Mouse (Mus musculus): ENCODE results near the gene Jkamp. TPM values are rescaled to one million over a fixed set of nuclear protein-coding genes. Genes with fewer than 3 reads are reported as not detected.

Gene Jkamp
- polyA plus RNA-seq, 1 experiment from 2014 or later = 91.5 TPM

DNA sequence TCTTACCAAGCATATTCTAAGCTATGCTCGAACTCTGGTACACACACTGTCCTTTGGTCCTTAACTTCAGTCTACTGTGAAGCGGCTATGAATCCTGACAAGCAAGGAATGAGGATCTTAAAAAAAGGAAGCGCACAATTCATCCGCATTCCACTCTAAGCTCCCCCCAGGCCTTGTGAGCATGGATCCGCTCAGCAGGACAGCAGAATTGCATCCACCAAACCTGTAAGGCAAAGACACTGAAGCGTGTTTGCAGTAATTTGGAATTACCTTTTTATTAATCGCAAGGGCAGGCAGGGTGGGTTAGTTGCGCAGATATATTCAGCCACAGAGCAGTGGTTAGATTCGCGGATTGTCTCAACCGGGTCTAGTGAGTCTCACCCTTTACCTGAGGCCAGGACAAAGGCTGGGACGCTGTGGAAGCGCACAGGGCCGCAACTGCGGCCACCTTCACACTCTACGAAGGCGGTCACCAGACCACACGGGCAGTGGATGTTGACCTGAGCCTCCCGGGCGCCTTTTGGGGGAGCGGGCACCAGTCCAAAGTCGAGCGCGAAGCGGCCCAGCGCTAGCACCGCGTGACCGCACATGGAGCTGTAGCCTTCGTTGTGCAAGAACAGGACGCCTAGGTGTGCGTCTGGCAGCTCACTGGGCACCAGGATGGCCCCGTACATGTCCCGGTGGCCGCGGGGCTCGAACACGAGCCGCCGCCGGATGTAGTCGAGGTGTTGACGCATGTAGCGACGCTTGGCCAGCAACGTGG is 947 bp upstream of the Jkamp start:
- H3K9ac ChIP-seq (replicated peaks; ENCODE audit: low read length) = peak overlapping the region; percentile 81
- no peaks in the 10 kb centered on the region for H3K27me3 ChIP-seq (ENCODE audit: insufficient read depth, low read length)
- H3K36me3 ChIP-seq (ENCODE audit: insufficient read depth, low read length) = no peaks in the 10 kb centered on the region
- WGBS = 4% methylated on average over 45 of the region's 46 CpGs
- no peaks in the 10 kb centered on the region for H3K9me3 ChIP-seq (ENCODE audit: low read length)
- ATAC-seq (ENCODE audit: low FRiP score, low TSS enrichment) = peak; percentile 10
- peak overlapping the region; percentile 91 for H3K27ac ChIP-seq (ENCODE audit: low read length)
- H3K4me1 ChIP-seq (ENCODE audit: insufficient read depth, low read length) = peaks cover 34% of the 10 kb centered on the region
- peak overlapping the region; percentile 83 for H3K4me3 ChIP-seq (ENCODE audit: low read length)
- peak overlapping the region; percentile 86 for H3K4me2 ChIP-seq (replicated peaks; ENCODE audit: low read depth, low read length)

DNA sequence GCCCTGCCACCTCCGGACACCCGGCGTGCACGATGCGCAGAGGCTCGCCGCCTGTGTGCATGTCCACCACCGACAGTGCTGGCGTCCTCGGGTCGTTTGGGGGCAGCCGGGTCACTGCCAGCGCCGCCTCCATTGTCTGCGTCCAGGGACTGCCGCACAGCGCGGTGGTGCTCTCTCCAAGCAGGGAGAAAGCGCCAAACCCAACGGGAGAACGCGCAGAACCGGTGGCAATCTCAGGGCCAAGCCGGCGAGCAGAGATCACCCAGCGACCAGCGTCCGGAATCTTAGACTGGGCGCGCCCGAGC is 413 bp upstream of the Jkamp start:
- WGBS = 0% methylated on average over 31 of the region's 31 CpGs
- Histone ChIP-seq H3K4me3 (ENCODE audit: low read length) (peak overlapping the region; percentile 83), H3K4me2 (replicated peaks; ENCODE audit: low read depth, low read length) (peak overlapping the region; percentile 86), H3K4me1 (ENCODE audit: insufficient read depth, low read length) (peaks cover 34% of the 10 kb centered on the region), H3K27ac (ENCODE audit: low read length) (peak overlapping the region; percentile 91), H3K27me3 (ENCODE audit: insufficient read depth, low read length) (no peaks in the 10 kb centered on the region), H3K9ac (replicated peaks; ENCODE audit: low read length) (peak overlapping the region; percentile 81), H3K9me3 (ENCODE audit: low read length) (no peaks in the 10 kb centered on the region), H3K36me3 (ENCODE audit: insufficient read depth, low read length) (no peaks in the 10 kb centered on the region; the same call in 1 of the 2 replicates)
- ATAC-seq (ENCODE audit: low FRiP score, low TSS enrichment) = peak; percentile 50

DNA sequence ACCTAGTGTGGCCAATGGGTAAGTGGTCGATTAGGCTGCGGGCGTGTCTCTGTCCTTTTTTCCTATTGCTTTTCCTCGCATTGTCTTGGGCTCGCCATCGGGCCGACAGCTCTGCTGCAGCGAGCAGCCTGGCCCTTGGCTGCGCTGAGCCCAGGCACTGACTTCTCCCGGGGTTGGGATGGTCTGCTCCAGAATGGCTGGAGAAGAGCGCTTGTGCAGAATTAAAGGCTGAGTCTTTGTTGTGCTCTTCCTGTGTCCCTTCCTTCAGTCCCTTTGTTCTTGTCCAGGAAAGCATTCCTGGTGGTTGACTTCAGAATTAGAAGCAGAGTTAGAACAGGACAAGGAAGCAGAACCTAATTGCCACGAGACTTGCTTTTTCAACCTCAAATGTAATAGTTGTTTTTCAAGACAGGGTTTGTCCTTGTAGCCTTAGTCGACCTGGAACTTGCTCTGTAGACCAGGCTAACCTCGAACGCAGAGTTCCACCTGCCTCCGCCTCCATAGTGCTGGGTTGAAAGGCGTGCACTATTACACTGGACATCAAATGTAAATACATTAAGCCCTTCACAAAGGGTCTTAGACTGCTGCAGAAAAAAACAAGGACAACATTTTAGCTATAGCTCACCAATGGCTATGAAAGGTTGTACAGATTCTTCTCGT is 907 bp downstream of the Jkamp start:
- peaks cover 34% of the 10 kb centered on the region for H3K4me1 ChIP-seq (ENCODE audit: insufficient read depth, low read length)
- H3K9ac ChIP-seq (replicated peaks; ENCODE audit: low read length) = peak overlapping the region; percentile 85
- WGBS = 1% methylated on average over 18 of the region's 18 CpGs
- H3K4me2 ChIP-seq (replicated peaks; ENCODE audit: low read depth, low read length) = peak overlapping the region; percentile 81
- no peaks in the 10 kb centered on the region for H3K27me3 ChIP-seq (ENCODE audit: insufficient read depth, low read length)
- H3K36me3 ChIP-seq (ENCODE audit: insufficient read depth, low read length) = peaks cover 7% of the 10 kb centered on the region
- no peak; the same call in 1 of the 2 replicates for ATAC-seq (ENCODE audit: low FRiP score, low TSS enrichment)
- H3K4me3 ChIP-seq (ENCODE audit: low read length) = peak overlapping the region; percentile 83
- H3K9me3 ChIP-seq (ENCODE audit: low read length) = no peaks in the 10 kb centered on the region
- peak overlapping the region; percentile 96 for H3K27ac ChIP-seq (ENCODE audit: low read length)

DNA sequence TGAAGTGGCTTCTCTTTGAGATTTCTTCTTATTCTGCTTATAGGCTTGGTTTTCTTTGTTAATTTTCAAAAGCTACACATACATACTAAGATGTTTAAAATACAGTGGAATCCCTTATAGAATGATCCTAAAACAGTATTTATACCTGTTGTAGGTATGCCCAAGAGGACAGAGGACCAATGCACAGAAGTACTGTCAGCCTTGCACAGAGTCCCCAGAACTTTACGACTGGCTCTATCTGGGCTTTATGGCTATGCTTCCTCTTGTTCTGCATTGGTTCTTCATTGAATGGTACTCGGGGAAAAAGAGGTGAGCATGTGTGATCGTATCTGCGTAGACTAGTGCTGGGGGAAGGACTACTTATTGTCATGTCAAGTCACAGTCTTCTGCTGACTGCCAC is 4.4 kb downstream of the Jkamp start:
- ATAC-seq (ENCODE audit: low FRiP score, low TSS enrichment) = no peak
- H3K9ac ChIP-seq (replicated peaks; ENCODE audit: low read length) = no peak overlapping the region
- H3K4me3 ChIP-seq (ENCODE audit: low read length) = no peak overlapping the region
- 90% methylated on average over 4 of the region's 4 CpGs for WGBS
- H3K4me2 ChIP-seq (replicated peaks; ENCODE audit: low read depth, low read length) = no peak overlapping the region
- H3K27me3 ChIP-seq (ENCODE audit: insufficient read depth, low read length) = no peaks in the 10 kb centered on the region
- no peaks in the 10 kb centered on the region for H3K9me3 ChIP-seq (ENCODE audit: low read length)
- H3K36me3 ChIP-seq (ENCODE audit: insufficient read depth, low read length) = peaks cover 35% of the 10 kb centered on the region
- peaks cover 14% of the 10 kb centered on the region for H3K4me1 ChIP-seq (ENCODE audit: insufficient read depth, low read length)
- no peak overlapping the region for H3K27ac ChIP-seq (ENCODE audit: low read length)

DNA sequence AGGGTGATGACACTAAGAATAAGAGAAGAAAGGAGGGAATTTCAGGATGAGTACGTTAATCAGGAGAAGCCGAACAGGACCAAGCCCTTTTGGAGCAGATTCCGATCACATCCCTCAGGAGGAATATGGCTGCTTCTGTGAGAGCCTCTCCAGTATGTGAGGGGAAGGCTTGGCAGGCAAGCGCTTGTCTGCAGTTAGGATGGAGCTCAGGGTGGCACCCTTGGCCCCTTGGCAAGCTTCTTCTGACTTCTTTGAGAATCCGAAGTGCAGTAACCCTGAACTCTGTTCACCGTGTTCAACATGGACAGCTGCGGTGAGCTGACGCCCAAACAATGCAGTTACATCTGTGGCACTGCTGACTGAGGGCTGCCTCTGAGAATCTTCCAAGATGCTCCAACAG is 11.6 kb downstream of the Jkamp start:
- no peaks in the 10 kb centered on the region for H3K27me3 ChIP-seq (ENCODE audit: insufficient read depth, low read length)
- no peak overlapping the region for H3K9ac ChIP-seq (replicated peaks; ENCODE audit: low read length)
- no peak overlapping the region for H3K4me3 ChIP-seq (ENCODE audit: low read length)
- WGBS = 96% methylated on average over 8 of the region's 8 CpGs
- no peak overlapping the region for H3K4me2 ChIP-seq (replicated peaks; ENCODE audit: low read depth, low read length)
- H3K4me1 ChIP-seq (ENCODE audit: insufficient read depth, low read length) = no peaks in the 10 kb centered on the region
- no peak overlapping the region for H3K27ac ChIP-seq (ENCODE audit: low read length)
- no peaks in the 10 kb centered on the region for H3K9me3 ChIP-seq (ENCODE audit: low read length)
- ATAC-seq (ENCODE audit: low FRiP score, low TSS enrichment) = no peak
- H3K36me3 ChIP-seq (ENCODE audit: insufficient read depth, low read length) = peaks cover 61% of the 10 kb centered on the region

DNA sequence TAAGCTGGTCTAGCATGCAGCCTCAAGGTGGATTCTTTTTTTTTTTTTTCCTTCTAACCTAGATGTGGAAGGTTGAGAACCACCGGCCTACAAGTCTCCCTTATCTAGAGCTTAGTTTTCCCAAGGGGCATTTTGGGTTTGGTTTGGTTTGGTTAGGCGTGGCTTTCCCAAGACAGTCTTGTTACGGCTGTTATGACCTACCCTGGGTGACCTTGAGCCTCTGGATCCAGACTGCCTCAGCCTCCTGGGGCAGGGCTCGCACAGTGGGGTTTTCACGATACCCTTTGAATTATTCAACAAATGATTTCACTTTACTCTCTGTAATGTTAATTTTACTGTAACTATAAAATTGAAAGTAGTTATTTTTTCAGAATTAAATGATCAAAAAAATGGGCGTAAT is 17.4 kb downstream of the Jkamp start:
- Histone ChIP-seq H3K9ac (replicated peaks; ENCODE audit: low read length) (no peak overlapping the region), H3K27ac (ENCODE audit: low read length) (no peak overlapping the region), H3K9me3 (ENCODE audit: low read length) (no peaks in the 10 kb centered on the region), H3K27me3 (ENCODE audit: insufficient read depth, low read length) (no peaks in the 10 kb centered on the region), H3K4me2 (replicated peaks; ENCODE audit: low read depth, low read length) (no peak overlapping the region), H3K4me3 (ENCODE audit: low read length) (no peak overlapping the region), H3K4me1 (ENCODE audit: insufficient read depth, low read length) (no peaks in the 10 kb centered on the region), H3K36me3 (ENCODE audit: insufficient read depth, low read length) (peaks cover 16% of the 10 kb centered on the region)
- no peak for ATAC-seq (ENCODE audit: low FRiP score, low TSS enrichment)
- 82% methylated on average over 6 of the region's 6 CpGs for WGBS

DNA sequence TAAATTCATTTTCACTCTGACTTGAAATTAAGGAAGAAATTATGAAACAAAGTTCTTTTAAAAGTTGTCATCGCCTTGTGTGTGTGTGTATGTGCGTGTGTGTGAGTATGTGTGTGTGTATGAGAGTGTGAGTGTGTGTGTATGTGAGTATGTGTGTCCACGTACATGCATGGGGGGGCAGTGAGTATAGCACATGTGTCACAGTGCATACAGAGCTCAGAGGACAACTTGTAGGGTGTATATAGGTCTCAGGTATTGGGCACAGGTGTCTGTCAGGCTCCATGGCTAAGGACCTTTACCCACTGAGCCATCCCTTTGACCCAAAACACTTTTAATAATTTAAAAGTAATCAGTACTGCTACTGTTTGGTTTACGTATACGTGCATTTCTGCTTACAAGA is 18.6 kb downstream of the Jkamp start:
- no peak overlapping the region for H3K27ac ChIP-seq (ENCODE audit: low read length)
- WGBS = 83% methylated on average over 5 of the region's 5 CpGs
- no peak for ATAC-seq (ENCODE audit: low FRiP score, low TSS enrichment)
- H3K9me3 ChIP-seq (ENCODE audit: low read length) = no peaks in the 10 kb centered on the region
- H3K36me3 ChIP-seq (ENCODE audit: insufficient read depth, low read length) = peaks cover 12% of the 10 kb centered on the region
- no peak overlapping the region for H3K9ac ChIP-seq (replicated peaks; ENCODE audit: low read length)
- H3K4me1 ChIP-seq (ENCODE audit: insufficient read depth, low read length) = no peaks in the 10 kb centered on the region
- H3K4me3 ChIP-seq (ENCODE audit: low read length) = no peak overlapping the region
- no peaks in the 10 kb centered on the region for H3K27me3 ChIP-seq (ENCODE audit: insufficient read depth, low read length)
- no peak overlapping the region for H3K4me2 ChIP-seq (replicated peaks; ENCODE audit: low read depth, low read length)

DNA sequence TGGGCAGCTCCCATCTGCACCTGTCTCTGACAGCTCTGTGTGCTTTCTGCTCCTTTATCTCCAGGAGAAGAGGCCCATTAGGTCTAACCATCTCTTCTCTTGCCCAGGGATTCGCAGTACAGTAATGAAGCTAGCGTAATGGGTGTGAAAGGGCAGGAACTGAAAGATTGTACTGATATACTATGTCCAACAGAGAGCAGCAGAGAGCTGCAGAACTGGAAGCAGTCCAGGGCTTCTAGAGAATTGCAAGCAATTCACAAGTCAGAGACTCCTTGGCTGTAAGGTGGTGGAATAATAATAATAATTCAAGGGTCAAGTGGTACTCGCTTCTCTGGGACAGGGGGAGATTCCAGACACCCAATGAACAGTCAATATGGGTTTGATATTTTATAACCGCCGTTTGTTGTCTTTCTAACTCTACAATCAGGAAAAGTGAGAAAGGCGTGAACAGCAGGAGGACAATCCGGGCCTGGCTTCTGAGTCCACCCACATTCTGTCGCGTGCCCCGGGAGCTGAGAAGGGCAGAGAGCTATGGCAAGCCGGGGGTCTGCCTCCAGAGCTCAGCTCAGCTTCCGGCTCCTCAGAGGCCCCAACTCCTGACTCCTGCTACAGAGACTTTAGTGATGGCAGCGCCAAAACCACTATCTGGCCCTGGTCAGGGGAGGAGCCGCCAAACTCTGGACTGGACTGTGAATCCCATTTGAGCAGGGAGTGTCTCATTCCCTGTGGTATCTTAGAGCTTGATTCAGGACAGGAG is 19.3 kb downstream of the Jkamp start:
- Histone ChIP-seq H3K9me3 (ENCODE audit: low read length) (no peaks in the 10 kb centered on the region), H3K36me3 (ENCODE audit: insufficient read depth, low read length) (peaks cover 12% of the 10 kb centered on the region), H3K4me3 (ENCODE audit: low read length) (no peak overlapping the region), H3K9ac (replicated peaks; ENCODE audit: low read length) (no peak overlapping the region), H3K27ac (ENCODE audit: low read length) (no peak overlapping the region), H3K4me2 (replicated peaks; ENCODE audit: low read depth, low read length) (peak overlapping the region; percentile 22; the same call in 1 of the 2 replicates), H3K27me3 (ENCODE audit: insufficient read depth, low read length) (no peaks in the 10 kb centered on the region), H3K4me1 (ENCODE audit: insufficient read depth, low read length) (no peaks in the 10 kb centered on the region)
- 22% methylated on average over 14 of the region's 14 CpGs for WGBS
- ATAC-seq (ENCODE audit: low FRiP score, low TSS enrichment) = peak; percentile 57; the same call in 1 of the 2 replicates

DNA sequence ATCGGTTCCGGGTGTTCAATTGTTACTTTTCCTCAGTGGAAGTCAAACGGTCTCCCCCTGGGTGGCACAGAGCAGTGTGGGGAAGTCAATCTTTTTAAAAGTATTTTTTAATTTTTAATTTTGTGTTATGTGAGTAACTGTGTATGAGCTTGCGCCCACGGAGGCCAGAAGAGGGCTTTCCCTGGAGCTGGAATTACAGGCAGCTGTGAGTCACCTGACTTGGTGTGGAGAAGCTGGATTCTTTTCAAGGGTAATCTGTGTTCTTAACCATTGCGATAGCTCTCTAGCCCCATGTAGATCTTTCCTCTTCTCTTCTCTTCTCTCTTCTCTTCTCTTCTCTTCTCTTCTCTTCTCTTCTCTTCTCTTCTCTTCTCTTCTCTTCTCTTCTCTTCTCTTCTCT is 29.7 kb downstream of the Jkamp start:
- Histone ChIP-seq H3K4me3 (ENCODE audit: low read length) (no peak overlapping the region), H3K9ac (replicated peaks; ENCODE audit: low read length) (no peak overlapping the region), H3K4me2 (replicated peaks; ENCODE audit: low read depth, low read length) (no peak overlapping the region), H3K9me3 (ENCODE audit: low read length) (no peaks in the 10 kb centered on the region), H3K36me3 (ENCODE audit: insufficient read depth, low read length) (no peaks in the 10 kb centered on the region), H3K27ac (ENCODE audit: low read length) (no peak overlapping the region), H3K4me1 (ENCODE audit: insufficient read depth, low read length) (no peaks in the 10 kb centered on the region), H3K27me3 (ENCODE audit: insufficient read depth, low read length) (no peaks in the 10 kb centered on the region)
- 80% methylated on average over 6 of the region's 6 CpGs for WGBS
- ATAC-seq (ENCODE audit: low FRiP score, low TSS enrichment) = no peak

Measured in kidney, embryonic 16.5 days (tissue).